Mouse (Mus musculus) embryonic facial prominence, embryonic 12.5 days (tissue): ENCODE measurements around the gene Coro2b. TPM values are rescaled to one million over a fixed set of nuclear protein-coding genes. Genes with fewer than 3 reads are reported as not detected.

Source experiments
- ATAC-seq: fragments of 200-750 bp; cut with Nextera tagmentation; 2 replicates; pipeline ENCODE4 v1.8.0; 2017; ENCODE audit not compliant: insufficient number of reproducible peaks, insufficient read depth, low FRiP score, low TSS enrichment
- H3K27ac ChIP-seq: fragments of 300-500 bp; sonication (generic); 2 replicates; pipeline ENCODE4 v1.5.1; 2016; ENCODE audit warnings: mild to moderate bottlenecking
- H3K27me3 ChIP-seq: fragments of 300-500 bp; sonication (generic); 2 replicates; pipeline ENCODE4 v1.6.1; 2016; ENCODE audit warnings: mild to moderate bottlenecking, moderate library complexity
- H3K36me3 ChIP-seq: fragments of 300-500 bp; sonication (generic); 2 replicates; pipeline ENCODE4 v1.6.1; 2016; ENCODE audit warnings: mild to moderate bottlenecking
- H3K4me1 ChIP-seq: fragments of 300-500 bp; sonication (generic); 2 replicates; pipeline ENCODE4 v1.6.1; 2016
- H3K4me2 ChIP-seq: fragments of 300-500 bp; sonication (generic); replicated peaks from 2 replicates; pipeline ENCODE4 v1.6.1; 2016; ENCODE audit warnings: mild to moderate bottlenecking, moderate library complexity
- H3K4me3 ChIP-seq: fragments of 300-500 bp; sonication (generic); 2 replicates; pipeline ENCODE4 v1.5.1; 2016; ENCODE audit warnings: mild to moderate bottlenecking
- H3K9ac ChIP-seq: fragments of 300-500 bp; sonication (generic); 2 replicates; pipeline ENCODE4 v1.6.1; 2016; ENCODE audit warnings: mild to moderate bottlenecking, moderate library complexity
- H3K9me3 ChIP-seq: fragments of 300-500 bp; sonication (generic); 2 replicates; pipeline ENCODE4 v1.6.1; 2016; ENCODE audit warnings: mild to moderate bottlenecking, moderate library complexity
- WGBS: fragments of 180-500 bp; shearing (Covaris S2); methylation state at CpG from one replicate; pipeline ENCODE4 v1.1.7; 2016; 5-methylcytosine and 5-hydroxymethylcytosine counted together
- polyA plus RNA-seq: library from polyadenylated mRNA; unstranded; fragments of >200 nt; fragmentation: Nextera tagmentation; extraction: Ambion mirVana; gene quantifications from 2 replicates; pipeline ENCODE4 v1.2.1, GENCODE M21; 2016

Coro2b gene
- polyA plus RNA-seq, 1 experiment from 2014 or later, result 12.9 TPM

DNA sequence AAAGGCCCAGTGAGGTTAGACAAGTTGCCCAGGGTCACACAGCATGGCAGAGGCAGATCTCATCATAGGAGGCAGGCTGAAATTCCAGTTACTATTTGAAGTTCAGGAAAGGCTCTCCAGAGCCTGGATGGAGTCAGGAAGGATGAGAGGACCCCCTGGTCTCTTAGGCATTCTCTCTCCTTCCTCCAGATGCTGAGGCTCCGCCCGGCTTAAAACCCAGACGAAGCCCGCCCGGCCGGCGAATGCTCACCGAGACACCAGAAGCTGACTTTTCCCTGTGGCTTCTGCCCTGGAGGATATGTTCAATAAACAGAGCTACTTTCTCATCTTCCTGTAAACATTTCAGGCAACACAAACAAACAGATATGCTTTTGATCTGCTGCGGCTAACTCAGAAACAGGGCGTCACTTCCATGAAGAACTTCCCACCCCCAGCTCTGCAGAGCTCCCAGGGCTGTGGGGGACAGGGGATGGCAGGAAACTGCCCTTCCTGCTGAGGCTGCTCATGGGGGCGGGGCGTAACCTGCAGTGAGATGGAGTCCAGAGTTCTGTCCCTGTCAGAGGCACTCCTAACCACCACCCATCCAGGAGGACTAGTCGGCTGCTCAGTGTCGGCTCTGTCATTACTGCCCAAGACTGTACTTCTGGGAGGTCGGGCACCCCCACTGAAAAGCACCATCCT is 13.9 kb downstream of the Coro2b start:
- Histone ChIP-seq H3K9ac (no peak overlapping the region), H3K4me3 (no peak overlapping the region), H3K27me3 (no peaks in the 10 kb centered on the region), H3K4me1 (peaks cover 69% of the 10 kb centered on the region), H3K27ac (peak overlapping the region; percentile 9; the same call in 1 of the 2 replicates), H3K4me2 (no peak overlapping the region; the same call in 1 of the 2 replicates), H3K9me3 (no peaks in the 10 kb centered on the region), H3K36me3 (no peaks in the 10 kb centered on the region)
- ATAC-seq, result no peak
- WGBS, result 16% methylated on average over 15 of the region's 15 CpGs

DNA sequence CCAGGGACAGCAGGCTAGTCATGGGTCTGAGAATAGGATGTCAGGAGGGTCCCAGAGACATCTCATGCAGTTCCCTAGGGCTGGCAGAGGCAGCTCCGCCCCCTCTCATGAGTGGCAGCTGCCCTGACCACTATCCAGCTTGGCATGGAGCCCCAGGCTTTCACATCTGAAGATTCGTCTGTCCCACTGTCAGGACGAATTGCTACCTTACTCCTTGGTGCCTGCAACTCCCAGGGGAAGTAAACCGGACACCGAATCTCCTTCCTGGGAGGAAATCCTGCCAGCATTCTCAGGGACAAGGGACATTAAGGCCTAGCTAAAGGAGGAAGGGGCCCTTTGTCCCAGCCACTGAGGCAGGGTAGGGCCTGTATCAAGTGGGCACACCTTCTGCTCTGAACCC is 14.6 kb downstream of the Coro2b start:
- Histone ChIP-seq H3K36me3 (no peaks in the 10 kb centered on the region), H3K9ac (no peak overlapping the region), H3K4me3 (no peak overlapping the region), H3K9me3 (no peaks in the 10 kb centered on the region), H3K4me2 (no peak overlapping the region), H3K27me3 (no peaks in the 10 kb centered on the region), H3K27ac (peak overlapping the region; percentile 9; the same call in 1 of the 2 replicates), H3K4me1 (peaks cover 69% of the 10 kb centered on the region)
- no peak for ATAC-seq
- WGBS, result 46% methylated on average over 5 of the region's 5 CpGs

DNA sequence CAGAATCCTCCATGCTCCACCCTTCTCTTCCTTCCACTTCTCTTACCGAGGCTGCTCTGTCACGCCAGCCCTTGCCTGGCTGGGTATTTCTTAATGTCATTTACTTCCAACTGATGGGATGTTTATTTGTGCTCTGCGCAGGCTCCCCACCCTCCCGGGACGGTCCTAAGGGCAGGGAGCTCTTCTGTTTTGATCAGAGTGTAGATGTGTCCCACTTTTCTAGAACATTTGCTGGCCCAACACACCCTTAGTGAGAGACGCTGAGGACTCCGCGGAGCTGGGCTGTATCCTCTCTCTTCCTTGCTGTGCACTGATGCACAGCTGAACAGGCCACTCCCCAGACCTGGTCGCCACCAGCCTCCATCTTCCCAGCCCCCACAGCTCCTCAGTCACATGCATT is 15.3 kb downstream of the Coro2b start:
- no peak overlapping the region for H3K4me3 ChIP-seq
- no peaks in the 10 kb centered on the region for H3K27me3 ChIP-seq
- H3K9me3 ChIP-seq, result no peaks in the 10 kb centered on the region
- peak overlapping the region; percentile 9; the same call in 1 of the 2 replicates for H3K27ac ChIP-seq
- H3K9ac ChIP-seq, result no peak overlapping the region
- 51% methylated on average over 9 of the region's 9 CpGs for WGBS
- no peaks in the 10 kb centered on the region for H3K36me3 ChIP-seq
- no peak for ATAC-seq
- peaks cover 64% of the 10 kb centered on the region for H3K4me1 ChIP-seq
- H3K4me2 ChIP-seq, result no peak overlapping the region

DNA sequence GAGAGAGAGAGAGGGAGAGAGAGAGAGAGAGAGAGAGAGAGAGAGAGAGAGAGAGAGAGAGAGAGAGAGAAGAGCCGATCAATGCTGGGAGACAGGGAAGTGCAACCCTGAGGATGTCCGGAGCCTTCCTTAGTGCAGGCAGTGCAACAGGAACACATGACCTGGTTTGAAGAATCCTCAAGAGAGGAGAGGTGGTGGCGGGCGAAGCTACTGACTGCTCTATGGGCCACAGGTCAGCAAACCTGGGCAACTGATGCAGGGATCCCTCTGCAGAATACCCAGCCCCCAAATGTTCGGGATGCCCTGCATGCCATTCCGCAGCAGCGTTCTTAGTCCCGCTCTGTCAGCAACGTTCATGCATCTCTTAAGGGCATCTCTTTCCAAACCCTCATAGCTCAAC is 15.9 kb downstream of the Coro2b start:
- Histone ChIP-seq H3K36me3 (no peaks in the 10 kb centered on the region), H3K9ac (no peak overlapping the region), H3K27ac (peak overlapping the region; percentile 9; the same call in 1 of the 2 replicates), H3K27me3 (no peaks in the 10 kb centered on the region), H3K4me3 (no peak overlapping the region), H3K9me3 (no peaks in the 10 kb centered on the region), H3K4me2 (no peak overlapping the region), H3K4me1 (peaks cover 58% of the 10 kb centered on the region)
- no peak for ATAC-seq
- 44% methylated on average over 9 of the region's 9 CpGs for WGBS

DNA sequence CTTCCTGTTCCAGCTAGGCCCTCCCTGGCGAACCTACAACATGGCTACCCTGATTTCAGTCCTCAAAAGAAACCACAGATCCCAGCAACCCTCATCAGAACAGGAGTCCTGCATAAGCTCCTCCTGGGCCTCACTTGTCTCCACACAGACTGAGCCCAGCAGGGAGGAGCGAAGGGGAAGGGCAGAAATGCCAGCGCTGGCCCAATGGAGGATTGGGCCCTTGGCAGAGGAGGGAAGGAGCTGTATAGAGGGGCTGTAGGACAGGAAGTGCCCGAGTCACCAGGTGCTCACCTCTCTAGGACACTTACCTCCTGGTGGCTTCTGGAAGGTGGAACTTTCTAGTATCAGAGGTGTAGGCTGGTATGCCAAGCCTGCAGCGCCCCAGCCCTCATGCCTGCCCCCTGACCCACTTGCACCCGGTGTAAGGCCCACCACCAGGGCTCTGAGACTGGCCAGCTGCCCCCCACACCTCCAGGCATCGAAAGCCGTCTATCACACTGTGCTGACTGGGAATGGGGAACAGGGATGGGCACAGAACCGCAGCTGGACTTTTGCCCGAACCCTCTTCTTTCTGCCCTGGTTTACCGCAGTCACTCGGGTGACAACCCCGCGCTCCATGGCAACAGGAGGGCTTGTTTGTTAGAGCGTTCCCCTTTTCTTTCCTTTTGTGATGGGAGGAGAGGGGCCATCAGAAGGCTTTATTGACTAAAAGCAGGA is 16.9 kb downstream of the Coro2b start:
- no peak for ATAC-seq
- no peak overlapping the region for H3K4me2 ChIP-seq
- WGBS, result 73% methylated on average over 15 of the region's 15 CpGs
- peaks cover 51% of the 10 kb centered on the region for H3K4me1 ChIP-seq
- no peak overlapping the region for H3K4me3 ChIP-seq
- H3K36me3 ChIP-seq, result no peaks in the 10 kb centered on the region
- no peak overlapping the region for H3K9ac ChIP-seq
- no peak overlapping the region; the same call in 1 of the 2 replicates for H3K27ac ChIP-seq
- no peaks in the 10 kb centered on the region for H3K9me3 ChIP-seq
- no peaks in the 10 kb centered on the region for H3K27me3 ChIP-seq

DNA sequence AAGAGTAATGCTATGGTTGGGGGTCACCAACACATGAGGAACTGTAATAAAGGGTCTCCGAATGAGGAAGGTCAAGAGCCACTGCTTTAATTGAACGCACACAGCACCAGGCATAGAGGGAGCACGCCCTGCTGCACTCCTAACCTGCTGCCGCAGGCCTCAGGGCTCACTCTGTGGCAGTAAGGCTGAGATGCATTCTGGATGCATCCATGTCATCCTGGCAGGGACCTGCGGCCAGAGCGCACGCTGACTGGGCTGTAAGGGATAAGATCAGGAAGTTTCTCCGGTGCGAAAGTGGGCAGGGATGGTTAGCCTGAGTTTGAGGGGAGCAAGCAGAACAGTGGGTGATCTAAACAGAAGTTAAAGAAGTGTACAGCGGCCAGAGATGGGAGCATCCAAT is 17.5 kb downstream of the Coro2b start:
- H3K27me3 ChIP-seq, result no peaks in the 10 kb centered on the region
- peaks cover 47% of the 10 kb centered on the region for H3K4me1 ChIP-seq
- H3K4me3 ChIP-seq, result no peak overlapping the region
- no peak overlapping the region for H3K9ac ChIP-seq
- H3K4me2 ChIP-seq, result no peak overlapping the region
- H3K9me3 ChIP-seq, result no peaks in the 10 kb centered on the region
- H3K27ac ChIP-seq, result no peak overlapping the region
- H3K36me3 ChIP-seq, result no peaks in the 10 kb centered on the region
- ATAC-seq, result no peak
- 74% methylated on average over 10 of the region's 10 CpGs for WGBS

DNA sequence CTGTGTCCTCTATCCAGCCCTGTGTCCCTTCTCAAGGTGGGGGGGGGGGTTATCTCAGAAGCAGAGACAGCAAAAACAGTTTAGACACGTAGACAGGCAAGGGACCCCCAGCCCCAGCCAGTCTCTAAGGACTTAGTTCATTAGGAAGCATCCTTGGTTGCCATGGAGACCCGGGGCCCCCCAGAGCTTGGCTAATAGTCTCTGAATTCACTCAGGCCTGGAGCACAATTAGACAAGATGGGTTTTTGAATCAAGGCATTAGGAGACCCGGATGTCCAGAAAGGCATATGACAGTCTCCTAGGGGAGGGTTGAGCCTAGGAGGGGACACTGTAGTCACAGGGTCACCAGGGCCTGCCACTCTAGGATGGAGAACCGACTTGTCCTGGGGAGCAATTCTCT is 18.3 kb downstream of the Coro2b start:
- no peak for ATAC-seq
- no peaks in the 10 kb centered on the region for H3K9me3 ChIP-seq
- H3K4me1 ChIP-seq, result peaks cover 52% of the 10 kb centered on the region
- no peak overlapping the region for H3K27ac ChIP-seq
- no peak overlapping the region for H3K4me3 ChIP-seq
- no peaks in the 10 kb centered on the region for H3K36me3 ChIP-seq
- no peaks in the 10 kb centered on the region for H3K27me3 ChIP-seq
- H3K4me2 ChIP-seq, result no peak overlapping the region
- WGBS, result 43% methylated on average over 4 of the region's 4 CpGs
- no peak overlapping the region for H3K9ac ChIP-seq

DNA sequence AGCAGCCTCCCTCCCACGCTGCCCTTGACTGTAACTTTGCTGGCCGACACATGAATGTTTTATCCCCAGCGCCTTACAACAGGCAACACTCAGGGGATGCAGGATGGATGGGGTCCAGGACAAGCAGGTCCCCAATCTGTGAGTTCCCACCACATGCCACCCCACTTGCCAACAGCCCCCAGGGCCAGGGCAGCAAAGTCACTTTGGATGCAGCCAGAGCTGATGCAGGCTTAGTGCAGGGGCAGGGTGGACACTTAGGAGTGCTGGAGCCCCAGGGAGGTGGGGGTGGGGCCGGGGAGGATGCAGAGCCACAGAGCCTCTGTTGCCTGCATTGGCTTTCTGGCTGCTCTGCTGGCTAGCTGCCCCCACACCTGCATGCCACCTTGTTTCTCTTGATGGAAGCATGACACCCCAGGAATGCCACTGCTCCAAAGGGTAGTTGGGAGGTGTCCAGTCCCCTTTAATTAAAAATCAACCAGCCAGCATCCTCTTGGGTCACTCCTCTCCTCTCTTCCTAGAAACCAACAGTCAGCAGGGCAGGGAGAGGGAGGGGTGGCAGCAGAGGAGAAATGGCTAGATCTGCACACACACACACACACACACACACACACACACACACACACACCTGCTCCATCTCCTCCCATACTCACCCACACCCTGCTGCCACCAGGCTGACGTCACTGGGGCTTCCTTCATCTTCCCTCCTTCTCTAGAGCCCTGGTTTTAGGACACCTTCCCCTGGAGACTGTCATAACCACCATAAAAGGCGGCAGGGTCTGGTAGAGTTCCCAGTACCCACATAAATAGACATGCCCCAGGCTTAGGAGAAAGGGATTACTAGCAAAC is 19.5 kb downstream of the Coro2b start:
- H3K36me3 ChIP-seq, result no peaks in the 10 kb centered on the region
- no peak overlapping the region for H3K9ac ChIP-seq
- WGBS, result 66% methylated on average over 6 of the region's 6 CpGs
- no peak overlapping the region for H3K27ac ChIP-seq
- H3K4me2 ChIP-seq, result no peak overlapping the region
- H3K27me3 ChIP-seq, result no peaks in the 10 kb centered on the region
- no peak overlapping the region for H3K4me3 ChIP-seq
- H3K4me1 ChIP-seq, result peaks cover 46% of the 10 kb centered on the region
- no peaks in the 10 kb centered on the region for H3K9me3 ChIP-seq
- no peak for ATAC-seq

DNA sequence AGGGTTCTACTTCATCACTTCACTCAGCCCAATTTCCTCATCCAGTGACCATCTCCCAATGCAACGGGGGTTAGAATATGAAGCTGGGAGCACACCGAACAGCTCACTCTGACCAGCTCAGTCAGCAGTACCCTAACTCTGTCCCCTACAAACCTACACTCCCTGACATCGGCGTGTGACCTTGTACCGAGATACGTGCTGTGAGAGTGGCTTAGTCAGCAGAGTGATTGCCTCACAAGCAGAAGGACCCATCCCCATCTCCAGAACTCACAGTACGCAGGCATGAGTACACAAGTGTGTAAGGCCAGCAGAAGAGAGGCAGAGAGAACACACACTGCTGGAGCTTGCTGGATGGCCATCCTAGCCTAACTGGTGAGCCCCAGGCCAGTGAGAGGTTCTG is 21.7 kb downstream of the Coro2b start:
- Histone ChIP-seq H3K27ac (no peak overlapping the region), H3K27me3 (no peaks in the 10 kb centered on the region), H3K4me1 (peaks cover 32% of the 10 kb centered on the region), H3K36me3 (no peaks in the 10 kb centered on the region), H3K9me3 (no peaks in the 10 kb centered on the region), H3K9ac (no peak overlapping the region), H3K4me3 (no peak overlapping the region), H3K4me2 (no peak overlapping the region)
- ATAC-seq, result no peak
- WGBS, result 95% methylated on average over 7 of the region's 7 CpGs

DNA sequence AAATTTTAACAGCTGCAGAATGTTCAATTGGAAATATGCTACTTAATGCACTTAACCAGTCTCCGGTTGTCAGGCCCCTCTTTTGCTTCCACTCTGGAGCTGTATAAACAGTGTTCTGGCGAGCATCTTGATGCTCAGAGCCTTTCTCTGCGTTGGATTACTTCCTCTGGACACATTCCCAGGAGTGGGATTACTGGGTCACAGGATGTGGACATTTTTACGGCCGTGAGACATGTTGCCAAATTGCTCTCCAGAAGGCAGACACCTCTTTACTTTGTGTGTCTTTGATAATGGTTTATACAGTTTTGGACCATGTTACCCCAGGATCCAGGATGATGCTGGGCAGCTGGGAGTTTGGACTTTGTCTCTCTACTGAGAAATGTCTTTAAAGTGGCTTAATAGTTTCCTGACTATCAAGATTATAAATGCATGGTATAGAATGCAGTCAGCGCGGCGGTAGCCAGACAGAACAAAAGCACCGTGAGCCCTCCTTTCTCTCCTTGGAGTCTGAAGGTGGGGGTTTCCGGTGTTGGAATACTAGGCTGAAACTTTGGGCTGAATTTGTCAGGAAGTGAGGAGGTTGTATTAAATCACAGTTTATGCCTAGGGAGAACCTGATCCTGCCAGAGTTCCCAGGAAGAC is 23.2 kb downstream of the Coro2b start:
- peaks cover 24% of the 10 kb centered on the region for H3K4me1 ChIP-seq
- WGBS, result 58% methylated on average over 10 of the region's 10 CpGs

DNA sequence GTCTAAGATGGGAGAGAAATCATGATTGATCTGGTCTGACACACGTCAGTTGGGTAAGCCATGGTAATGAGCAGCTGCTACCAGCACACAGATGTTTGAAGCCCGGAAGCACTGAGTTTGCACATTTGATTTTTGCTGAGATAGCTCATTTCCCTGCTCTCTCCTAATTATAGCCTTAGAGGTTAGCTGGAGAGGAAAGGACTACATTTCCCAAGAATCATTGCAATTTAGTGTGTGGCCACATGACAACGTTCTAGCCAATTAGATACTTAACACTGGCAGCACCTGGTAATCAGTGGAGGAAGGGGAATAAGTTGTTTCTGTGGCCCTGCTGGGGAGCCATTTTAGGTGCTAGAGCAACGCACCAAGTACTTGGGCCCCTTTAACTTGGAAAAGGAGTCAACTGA is 26.3 kb downstream of the Coro2b start:
- peaks cover 27% of the 10 kb centered on the region for H3K4me1 ChIP-seq
- H3K27ac ChIP-seq, result no peak overlapping the region
- H3K9ac ChIP-seq, result no peak overlapping the region
- WGBS, result 49% methylated on average over 4 of the region's 4 CpGs
- H3K9me3 ChIP-seq, result no peaks in the 10 kb centered on the region
- no peak overlapping the region for H3K4me2 ChIP-seq
- H3K27me3 ChIP-seq, result no peaks in the 10 kb centered on the region
- H3K4me3 ChIP-seq, result no peak overlapping the region
- no peaks in the 10 kb centered on the region for H3K36me3 ChIP-seq
- ATAC-seq, result no peak

More for the DNA sequence above, 23.2 kb downstream of the Coro2b start:
- H3K4me2 ChIP-seq, result no peak overlapping the region
- no peak for ATAC-seq
- H3K27me3 ChIP-seq, result no peaks in the 10 kb centered on the region
- H3K9ac ChIP-seq, result no peak overlapping the region
- H3K4me3 ChIP-seq, result no peak overlapping the region
- H3K27ac ChIP-seq, result peak overlapping the region; percentile 54
- no peaks in the 10 kb centered on the region for H3K36me3 ChIP-seq
- H3K9me3 ChIP-seq, result no peaks in the 10 kb centered on the region
